Mouse (Mus musculus) thymus, adult 2 months (tissue): ENCODE results near the gene Mnat1. TPM values are rescaled to one million over a fixed set of nuclear protein-coding genes. Genes with fewer than 3 reads are reported as not detected.

Experiments used
- DNase-seq: peaks from one replicate; pipeline ENCODE4 v3.0.0; 2021
- H3K27ac ChIP-seq: fragments of 200-500 bp; 2 replicates; pipeline ENCODE4 v1.5.1; 2012; ENCODE audit warnings: low read length, control low read depth; ENCODE audit not compliant: control insufficient read depth, insufficient read depth
- H3K27me3 ChIP-seq: fragments of 200-500 bp; 2 replicates; pipeline ENCODE4 v1.6.1; 2012; ENCODE audit warnings: mild to moderate bottlenecking, low read length, moderate library complexity, mixed read lengths; ENCODE audit not compliant: control insufficient read depth, insufficient read depth
- H3K36me3 ChIP-seq: fragments of 200-500 bp; 2 replicates; pipeline ENCODE4 v1.6.1; 2012; ENCODE audit warnings: mild to moderate bottlenecking, low read length, moderate library complexity; ENCODE audit not compliant: control insufficient read depth, insufficient read depth
- H3K4me1 ChIP-seq: fragments of 200-500 bp; replicated peaks from 2 replicates; pipeline ENCODE4 v1.6.1; 2012; ENCODE audit warnings: low read length; ENCODE audit not compliant: control insufficient read depth, insufficient read depth
- H3K4me3 ChIP-seq: fragments of 200-500 bp; 2 replicates; pipeline ENCODE4 v1.5.1; 2012; ENCODE audit warnings: mild to moderate bottlenecking, low read length, control low read depth, moderate library complexity; ENCODE audit not compliant: control insufficient read depth, insufficient read depth
- CTCF ChIP-seq: fragments of 200-500 bp; IDR thresholded peaks from 2 replicates; pipeline ENCODE4 v1.5.1; 2012; ENCODE audit warnings: mild to moderate bottlenecking, control low read depth, low read length, moderate library complexity, borderline replicate concordance; ENCODE audit not compliant: control insufficient read depth, poor library complexity, insufficient read depth; ENCODE audit errors: extremely low read depth
- POLR2A ChIP-seq: fragments of 200-500 bp; IDR thresholded peaks from 2 replicates; pipeline ENCODE4 v1.6.1; 2012; ENCODE audit warnings: mild to moderate bottlenecking, low read length, control low read depth, moderate library complexity; ENCODE audit not compliant: control insufficient read depth, poor library complexity, insufficient read depth; ENCODE audit errors: extremely low read depth
- WGBS: fragments of 180-500 bp; shearing (Covaris S2); methylation state at CpG from one replicate; pipeline ENCODE4 v1.1.7; 2018; 5-methylcytosine and 5-hydroxymethylcytosine counted together
- polyA plus RNA-seq: library from polyadenylated mRNA; depleted of rRNA; stranded (reverse); fragments of >200 nt; gene quantifications from 2 replicates; pipeline ENCODE4 v1.2.3, GENCODE M21; 2012

Gene Mnat1
- polyA plus RNA-seq, 1 experiment: 8.7 TPM

GRCm38 (mm10) chr12:73183896-73184295 lies 60.4 kb downstream of the Mnat1 start:
- Histone ChIP-seq H3K27me3 (no peaks in the 10 kb centered on the region), H3K4me3 (no peak overlapping the region), H3K27ac (no peak overlapping the region), H3K36me3 (no peaks in the 10 kb centered on the region; the same call in 1 of the 2 replicates), H3K4me1 (no peaks in the 10 kb centered on the region)
- no peak for DNase-seq
- WGBS: 90% methylated on average over 8 of the region's 8 CpGs
- TF ChIP-seq POLR2A: no peak
- TF ChIP-seq CTCF: no peak

GRCm38 (mm10) chr12:73197363-73197762 lies 73.8 kb downstream of the Mnat1 start:
- no peak for TF ChIP-seq CTCF
- Histone ChIP-seq H3K4me1 (peaks cover 2% of the 10 kb centered on the region; the same call in 1 of the 2 replicates), H3K4me3 (no peak overlapping the region), H3K36me3 (no peaks in the 10 kb centered on the region), H3K27ac (no peak overlapping the region), H3K27me3 (no peaks in the 10 kb centered on the region)
- no peak for DNase-seq
- 53% methylated on average over 6 of the region's 6 CpGs for WGBS

GRCm38 (mm10) chr12:73198451-73198850 lies 74.9 kb downstream of the Mnat1 start:
- Histone ChIP-seq H3K4me1 (peaks cover 4% of the 10 kb centered on the region; the same call in 1 of the 2 replicates), H3K27me3 (no peaks in the 10 kb centered on the region), H3K36me3 (no peaks in the 10 kb centered on the region), H3K4me3 (no peak overlapping the region), H3K27ac (no peak overlapping the region)
- no peak for TF ChIP-seq POLR2A
- TF ChIP-seq CTCF: no peak
- DNase-seq: no peak
- WGBS: 48% methylated on average over 1 of the region's 1 CpGs

GRCm38 (mm10) chr12:73199375-73199774 lies 75.9 kb downstream of the Mnat1 start:
- no peak for DNase-seq
- Histone ChIP-seq H3K27ac (no peak overlapping the region), H3K36me3 (no peaks in the 10 kb centered on the region), H3K4me3 (no peak overlapping the region), H3K27me3 (no peaks in the 10 kb centered on the region), H3K4me1 (peaks cover 4% of the 10 kb centered on the region; the same call in 1 of the 2 replicates)
- TF ChIP-seq CTCF (no peak), POLR2A (no peak)
- WGBS: 85% methylated on average over 7 of the region's 7 CpGs

GRCm38 (mm10) chr12:73201587-73201986 lies 78.1 kb downstream of the Mnat1 start:
- Histone ChIP-seq H3K36me3 (no peaks in the 10 kb centered on the region), H3K27ac (no peak overlapping the region), H3K4me1 (peaks cover 4% of the 10 kb centered on the region; the same call in 1 of the 2 replicates), H3K4me3 (no peak overlapping the region), H3K27me3 (no peaks in the 10 kb centered on the region)
- TF ChIP-seq CTCF: no peak
- no peak for TF ChIP-seq POLR2A
- WGBS: 3% methylated on average over 3 of the region's 3 CpGs
- peak; percentile 30 for DNase-seq

- H3K27ac ChIP-seq: no peak overlapping the region
- TF ChIP-seq CTCF (no peak), POLR2A (no peak)
- no peaks in the 10 kb centered on the region for H3K36me3 ChIP-seq
- no peak overlapping the region for H3K4me3 ChIP-seq
- WGBS: 76% methylated on average over 11 of the region's 11 CpGs
- no peak for DNase-seq
- 0 out of 2 replicates have a peak, but pooled peaks cover 2% of the 10 kb centered on the region for H3K4me1 ChIP-seq
- H3K27me3 ChIP-seq: no peaks in the 10 kb centered on the region
These were observed 82.5 kb downstream of the Mnat1 start for GRCm38 (mm10) chr12:73205710-73206649.
